Mouse (Mus musculus): ENCODE data around the gene Adap1. TPM values are rescaled to one million over a fixed set of nuclear protein-coding genes. Genes with fewer than 3 reads are reported as not detected.
A peak's percentile ranks its signal among the peaks of the same experiment; 100 is the strongest.

The Adap1 gene
- total RNA-seq (2015; ENCODE audit: low replicate concordance) (4.2 and 5.8 TPM in 2 replicates), total RNA-seq (2017; ENCODE audit: low replicate concordance) (3.9 and 9.5 TPM in 2 replicates)

GRCm38 (mm10) chr5:139325395-139325966, at the start of gene Adap1:
Adap1 (minus strand) TSS chr5:139325622.
- peak; percentile 36; the same call in 1 of the 2 replicates for ATAC-seq (replicated peaks; ENCODE audit: low FRiP score, poor library complexity, severe bottlenecking)

GRCm38 (mm10) chr5:139374841-139375240, 49.4 kb upstream of the Adap1 start:
- no peak for ATAC-seq (replicated peaks; ENCODE audit: low FRiP score, poor library complexity, severe bottlenecking)

DNA sequence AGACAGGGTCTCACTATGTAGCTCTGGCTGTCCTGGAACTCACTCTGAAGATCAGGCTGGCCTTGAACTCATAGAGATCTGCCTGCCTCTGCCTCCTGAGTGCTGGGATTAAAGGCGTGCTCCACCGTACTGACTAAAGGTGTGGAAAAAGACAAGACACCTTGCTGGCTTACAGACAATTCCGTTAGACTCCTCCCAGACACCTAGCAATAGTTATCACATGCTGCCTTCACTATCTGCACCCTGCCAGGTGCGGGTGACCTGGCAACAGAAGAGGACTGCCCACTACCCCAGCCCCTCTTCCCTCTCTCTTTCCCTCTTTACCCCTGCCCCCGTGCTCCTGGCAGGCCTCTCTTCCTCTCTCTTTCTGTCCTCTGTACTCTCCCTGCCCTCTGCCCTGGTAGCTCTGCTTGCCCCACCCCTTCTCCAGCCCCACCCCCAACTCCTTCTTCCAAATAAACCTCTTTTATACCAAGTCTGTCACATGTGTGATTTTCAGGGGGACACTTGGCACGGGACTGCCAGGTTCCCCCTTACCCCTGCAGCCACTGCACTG, 48.5 kb upstream of the Adap1 start:
- ATAC-seq (replicated peaks; ENCODE audit: low FRiP score, poor library complexity, severe bottlenecking): no peak

DNA sequence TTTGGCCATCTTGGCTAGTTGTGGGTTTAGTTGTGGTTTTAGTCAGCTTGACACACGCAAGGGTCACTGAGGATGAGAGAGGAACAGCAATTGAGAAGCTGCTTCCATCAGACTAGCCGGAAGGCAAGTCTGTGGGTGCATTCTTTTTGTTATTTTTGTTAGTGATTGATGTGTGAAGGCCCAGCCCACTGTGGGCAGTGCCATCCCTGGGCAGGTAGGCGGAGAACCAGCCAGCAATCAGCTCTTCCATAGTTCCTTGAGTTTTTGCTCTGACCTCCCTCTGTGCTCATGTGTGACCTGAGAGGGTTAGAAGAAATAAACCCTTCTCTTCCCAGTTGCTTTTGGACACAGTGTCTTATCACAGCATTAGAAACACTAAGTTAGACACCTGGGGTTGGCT, 47.7 kb upstream of the Adap1 start:
- ATAC-seq (replicated peaks; ENCODE audit: low FRiP score, poor library complexity, severe bottlenecking): no peak

- ATAC-seq (replicated peaks; ENCODE audit: low FRiP score, poor library complexity, severe bottlenecking): peak; percentile 88
Observed at GRCm38 (mm10) chr5:139371631-139372401, 46.4 kb upstream of the Adap1 start.

DNA sequence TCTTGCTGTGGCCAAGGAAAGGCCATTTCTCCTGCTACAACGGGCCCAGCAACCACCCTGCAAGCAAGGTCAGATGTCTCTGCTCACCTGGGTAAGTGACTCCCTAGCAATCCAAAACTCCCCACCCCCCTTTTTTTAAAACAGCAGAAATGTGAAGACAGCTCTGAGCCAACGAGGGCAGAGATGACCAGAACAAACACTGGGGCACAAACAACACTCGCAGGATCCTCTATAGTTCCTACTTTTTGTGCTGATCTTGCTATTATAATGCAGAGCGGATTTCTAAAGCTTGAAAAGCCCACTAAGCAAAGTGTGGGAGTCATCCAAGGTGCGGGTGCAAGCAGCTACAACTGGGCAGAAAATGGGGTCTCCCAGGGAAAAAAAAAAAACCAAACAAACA, 45.7 kb upstream of the Adap1 start:
- no peak for ATAC-seq (replicated peaks; ENCODE audit: low FRiP score, poor library complexity, severe bottlenecking)

GRCm38 (mm10) chr5:139370336-139370735, 44.9 kb upstream of the Adap1 start:
- ATAC-seq (replicated peaks; ENCODE audit: low FRiP score, poor library complexity, severe bottlenecking): no peak

DNA sequence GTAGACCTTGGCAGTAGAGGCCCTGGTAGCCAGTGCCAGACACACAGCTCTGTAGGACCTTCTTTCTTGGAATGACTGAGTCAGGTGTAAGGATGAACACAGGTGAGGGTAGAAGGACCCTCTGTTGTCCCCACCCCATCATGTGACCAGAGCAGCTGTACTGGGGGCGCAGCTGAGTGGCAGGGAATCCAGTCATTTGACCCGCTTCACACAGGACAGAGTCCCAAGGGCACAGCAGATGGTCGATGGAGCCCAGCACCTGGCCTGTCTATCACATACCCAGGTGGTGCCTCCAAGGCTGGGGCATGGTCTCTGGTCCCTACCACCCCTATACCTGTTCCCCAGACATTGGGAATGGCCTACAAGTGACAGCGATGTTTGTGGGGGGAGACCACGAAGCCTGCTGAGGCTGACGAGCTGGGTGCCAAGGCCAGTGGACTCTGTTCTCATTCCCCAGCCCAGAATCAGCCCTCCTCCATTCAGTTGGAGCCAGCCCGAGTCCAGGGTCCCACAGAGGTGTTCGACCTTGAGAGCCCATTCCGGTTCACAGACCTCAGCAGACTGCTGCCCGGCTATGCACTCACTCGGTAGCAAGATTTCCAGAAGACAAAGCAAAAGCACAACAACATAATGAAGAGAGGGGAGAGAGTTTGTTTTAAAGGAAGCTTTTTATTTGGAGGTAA, 43.4 kb upstream of the Adap1 start:
- no peak for ATAC-seq (replicated peaks; ENCODE audit: low FRiP score, poor library complexity, severe bottlenecking)

DNA sequence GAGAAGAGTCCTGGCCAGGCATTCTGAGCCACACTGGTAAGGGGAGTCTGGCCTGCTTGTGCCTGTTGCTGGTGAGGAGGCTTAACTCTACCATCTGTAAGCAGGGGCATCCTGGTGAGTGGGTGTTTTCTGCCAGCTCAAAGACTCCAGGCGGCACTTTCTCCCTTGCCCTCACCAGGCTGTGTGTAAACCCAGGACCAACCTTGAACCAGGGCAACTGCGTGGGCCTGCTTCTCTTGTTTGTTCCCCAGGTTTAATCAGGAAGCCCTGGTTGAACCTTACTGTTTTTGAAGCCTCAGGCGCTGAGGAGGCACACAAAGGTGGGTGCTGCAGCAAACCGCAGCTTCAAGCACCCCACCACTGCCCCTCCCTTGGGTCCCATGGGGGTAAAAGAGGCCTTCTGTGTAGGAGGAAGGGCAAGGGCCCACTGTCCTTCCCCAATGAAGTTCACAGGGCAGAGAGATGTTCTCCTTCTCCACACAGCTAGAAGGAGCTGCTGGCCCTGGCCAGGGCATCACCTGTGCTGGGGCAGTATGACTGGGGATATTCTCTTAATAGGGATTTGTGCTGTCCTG, 42.5 kb upstream of the Adap1 start:
- no peak for ATAC-seq (replicated peaks; ENCODE audit: low FRiP score, poor library complexity, severe bottlenecking)

- no peak for ATAC-seq (replicated peaks; ENCODE audit: low FRiP score, poor library complexity, severe bottlenecking)
Observed at GRCm38 (mm10) chr5:139366484-139366883, 41.1 kb upstream of the Adap1 start.

DNA sequence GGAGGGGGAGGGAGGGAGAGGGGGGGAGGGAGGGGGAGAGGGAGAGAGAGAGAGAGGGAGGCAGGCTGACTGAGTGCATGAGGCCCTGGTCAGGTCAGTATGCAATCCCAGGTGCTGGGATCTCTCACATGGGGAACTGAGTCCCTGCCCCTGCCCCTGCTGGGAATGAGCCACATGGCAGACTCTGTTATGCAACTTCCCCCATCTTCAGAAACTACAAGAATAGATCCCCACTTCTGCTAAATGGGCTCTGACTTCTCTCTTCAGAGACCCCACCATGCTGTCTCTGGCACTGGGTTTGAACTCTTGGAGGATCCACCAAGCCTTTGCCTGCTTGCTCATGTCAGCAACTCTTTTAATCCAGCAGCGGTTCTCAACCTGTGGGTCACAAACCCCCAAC, 40.4 kb upstream of the Adap1 start:
- ATAC-seq (replicated peaks; ENCODE audit: low FRiP score, poor library complexity, severe bottlenecking): no peak

DNA sequence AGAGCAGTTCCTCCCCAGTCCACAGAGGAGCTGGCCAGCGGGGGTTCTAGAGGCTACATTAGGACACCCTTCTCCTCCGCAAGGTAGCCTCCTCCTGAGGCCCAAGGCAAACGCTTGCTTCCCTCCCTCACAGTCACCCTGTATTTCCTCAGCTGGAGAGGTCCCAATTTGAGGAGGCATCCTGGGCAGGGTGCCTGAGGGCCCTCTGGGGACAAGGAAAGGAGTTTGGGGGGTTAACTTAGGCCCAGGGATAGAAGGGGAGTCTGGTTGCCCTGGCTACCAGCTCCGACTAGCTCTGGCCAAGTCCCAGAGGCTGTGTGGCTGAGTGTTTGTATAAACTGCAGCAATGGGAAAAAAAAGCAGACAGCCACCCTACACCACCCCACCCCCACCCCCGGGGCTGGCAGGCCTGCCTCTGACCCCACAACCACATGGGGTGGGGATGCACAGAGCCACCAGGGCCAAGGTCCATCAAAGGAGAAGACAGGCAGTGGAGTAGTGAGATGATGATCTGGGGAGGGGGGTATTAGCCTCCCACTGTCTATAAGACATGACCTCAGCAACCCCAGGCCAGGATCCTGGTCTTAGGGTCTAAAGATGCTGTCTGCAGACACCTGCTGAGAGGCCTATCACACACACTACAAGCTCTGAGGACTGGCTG, 39.6 kb upstream of the Adap1 start:
- no peak for ATAC-seq (replicated peaks; ENCODE audit: low FRiP score, poor library complexity, severe bottlenecking)

DNA sequence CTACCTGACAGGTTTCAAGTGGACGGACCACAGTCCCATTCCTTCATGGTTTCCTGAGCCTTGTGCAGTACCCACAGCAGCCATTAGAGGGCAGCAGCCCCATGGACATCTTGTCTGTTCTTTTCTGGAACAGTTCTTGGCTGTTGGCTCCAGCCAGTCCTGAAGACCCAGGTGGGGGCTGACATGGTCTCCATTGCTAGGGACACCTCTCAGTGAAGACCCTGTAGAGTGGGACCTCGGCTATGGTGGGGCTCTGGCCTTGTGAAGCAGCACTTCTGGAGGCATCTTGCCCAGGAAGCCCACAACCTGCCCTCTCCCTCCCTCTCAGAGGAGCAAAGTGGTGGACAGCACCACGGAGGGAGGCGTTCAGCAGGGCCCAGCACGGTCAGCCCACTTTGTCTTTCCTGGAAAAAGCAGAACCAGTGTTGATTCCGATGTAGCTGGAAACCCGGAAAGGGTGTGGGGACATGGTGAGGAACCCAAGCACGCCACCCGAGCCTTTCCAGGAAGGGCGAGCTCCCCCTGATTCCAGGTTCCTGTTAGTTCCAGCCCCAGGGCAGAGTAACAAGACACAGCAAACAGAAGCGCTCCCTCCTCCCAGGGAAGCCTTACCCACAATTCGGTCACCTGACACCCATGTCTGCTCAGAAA, 39.0 kb upstream of the Adap1 start:
- ATAC-seq (replicated peaks; ENCODE audit: low FRiP score, poor library complexity, severe bottlenecking): peak; percentile 73

- no peak; the same call in 1 of the 2 replicates for ATAC-seq (replicated peaks; ENCODE audit: low FRiP score, poor library complexity, severe bottlenecking)
Observed at GRCm38 (mm10) chr5:139363858-139364257, 38.4 kb upstream of the Adap1 start.

DNA sequence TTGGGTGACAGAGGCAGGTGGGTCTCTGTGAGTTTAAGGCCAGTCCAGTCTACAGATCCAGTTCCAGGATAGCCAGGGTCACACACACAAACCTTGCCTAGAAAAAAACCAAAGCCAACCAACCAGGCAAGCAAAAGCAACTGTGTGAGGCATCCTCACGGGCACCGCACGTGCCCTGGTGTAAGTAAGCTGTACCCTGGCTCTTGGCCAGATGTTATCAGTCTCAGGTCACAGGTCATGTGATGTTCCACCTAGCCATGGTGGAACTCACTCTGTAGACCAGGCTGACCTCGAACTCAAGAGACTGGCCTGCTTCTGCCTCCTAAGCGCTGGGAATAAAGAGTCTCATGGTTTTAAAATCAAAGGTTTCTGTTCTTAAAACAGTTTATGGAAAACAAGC, 33.8 kb upstream of the Adap1 start:
- no peak for ATAC-seq (replicated peaks; ENCODE audit: low FRiP score, poor library complexity, severe bottlenecking)

- no peak; the same call in 1 of the 2 replicates for ATAC-seq (replicated peaks; ENCODE audit: low FRiP score, poor library complexity, severe bottlenecking)
Observed at GRCm38 (mm10) chr5:139358653-139359052, 33.2 kb upstream of the Adap1 start.

DNA sequence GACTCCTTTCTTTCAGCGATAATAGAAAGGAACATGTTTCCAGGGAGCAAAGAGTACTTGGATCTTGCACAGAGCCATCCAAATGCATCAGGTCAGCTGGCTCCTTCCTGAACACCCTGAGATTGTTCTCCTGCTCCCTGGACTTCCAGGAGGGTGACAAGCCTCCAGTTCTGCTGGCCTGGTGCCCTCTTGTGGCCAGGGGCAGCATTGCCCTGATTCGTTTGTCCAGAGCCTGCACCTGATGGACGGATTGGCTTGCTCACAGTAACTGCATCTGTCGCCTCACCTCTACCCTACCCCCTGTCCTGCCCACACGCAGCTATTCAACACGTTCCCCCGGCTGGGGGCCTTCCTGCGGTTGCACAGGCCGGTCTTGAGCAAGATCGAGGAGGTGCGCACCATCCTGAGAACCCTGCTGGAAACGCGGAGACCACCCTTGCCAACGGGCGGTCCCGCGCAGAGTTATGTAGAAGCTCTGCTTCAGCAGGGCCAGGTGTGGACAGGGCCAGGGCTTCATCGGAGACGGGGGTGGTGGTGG, 29.9 kb upstream of the Adap1 start:
- peak; percentile 81 for ATAC-seq (replicated peaks; ENCODE audit: low FRiP score, poor library complexity, severe bottlenecking)

DNA sequence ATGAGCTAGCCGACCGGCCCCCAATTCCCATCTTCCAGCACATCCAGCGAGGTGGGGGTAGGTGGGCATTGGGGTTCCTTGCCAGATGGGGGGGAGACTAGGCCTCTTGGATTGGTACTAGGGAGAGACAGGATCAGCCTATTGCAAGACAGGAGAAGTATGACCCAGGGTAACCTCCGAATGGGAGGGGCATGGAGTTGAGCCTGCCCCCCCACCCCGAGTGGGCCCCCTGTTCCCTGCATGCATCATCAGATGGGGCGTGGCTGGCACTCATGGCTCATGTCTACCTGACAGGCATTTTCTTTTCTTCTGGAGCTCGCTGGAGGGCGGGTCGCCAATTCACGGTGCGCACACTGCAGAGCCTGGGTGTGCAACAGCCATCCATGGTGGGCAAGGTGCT, 28.5 kb upstream of the Adap1 start:
- no peak for ATAC-seq (replicated peaks; ENCODE audit: low FRiP score, poor library complexity, severe bottlenecking)

- no peak for ATAC-seq (replicated peaks; ENCODE audit: low FRiP score, poor library complexity, severe bottlenecking)
Observed at GRCm38 (mm10) chr5:139353496-139353895, 28.1 kb upstream of the Adap1 start.
